Mouse (Mus musculus): ENCODE results near the gene Kif2c. TPM values are rescaled to one million over a fixed set of nuclear protein-coding genes. Genes with fewer than 3 reads are reported as not detected.

Kif2c gene
- polyA plus RNA-seq, 1 experiment from 2014 or later = 45.8 TPM

DNA sequence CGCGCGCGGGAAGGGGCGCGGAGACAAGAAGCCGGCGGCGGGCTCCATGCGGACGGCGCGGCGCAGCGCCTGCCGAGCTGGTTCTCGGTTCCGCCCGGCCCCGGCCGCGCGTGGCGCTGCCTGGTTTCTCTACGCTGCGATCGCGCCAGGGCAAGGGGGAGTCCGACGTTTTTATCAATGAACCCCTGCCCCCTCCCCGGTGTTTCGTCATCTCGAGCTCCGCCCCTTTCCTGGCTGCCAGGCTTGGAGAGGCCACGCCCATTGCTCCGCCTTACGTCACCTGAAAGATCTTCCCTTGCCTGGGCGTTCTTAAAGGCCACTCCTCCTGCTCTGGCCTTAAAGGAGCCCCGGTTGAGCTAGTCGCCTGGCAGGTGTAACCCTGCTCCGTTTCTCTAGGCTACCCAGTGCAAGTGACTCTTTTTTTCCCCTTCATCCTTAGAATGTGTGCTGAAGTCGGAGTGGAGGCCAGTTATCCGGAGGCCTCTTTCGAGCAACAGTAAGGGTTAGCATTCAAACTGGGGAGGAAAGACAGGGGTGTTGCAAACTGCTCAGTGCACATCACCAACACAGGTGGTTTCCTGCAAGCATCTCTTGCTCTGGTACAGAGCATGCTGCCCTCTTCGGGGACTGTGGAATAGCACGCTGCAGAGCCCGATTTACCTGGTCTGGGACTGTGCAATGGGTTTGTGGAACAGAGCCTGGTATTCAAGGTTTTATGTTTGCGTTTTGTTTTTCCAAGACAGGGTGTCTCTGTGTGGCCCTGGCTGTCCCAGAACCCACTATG, 48.4 kb downstream of the Kif2c start, which contains the start of gene Plk3:
Gene Plk3, minus strand, starts transcription at position 147 of the 784 bp plus-strand sequence.
- Histone ChIP-seq H3K27me3 (peaks cover 15% of the 10 kb centered on the region), H3K4me3 (replicated peaks) (peak within 1 kb of the TSS; percentile 79), H3K4me1 (peaks cover 23% of the 10 kb centered on the region), H3K9me3 (replicated peaks) (no peaks in the 10 kb centered on the region), H3K4me2 (replicated peaks) (peak within 1 kb of the TSS; percentile 96), H3K36me3 (peaks cover 9% of the 10 kb centered on the region; the same call in 1 of the 2 replicates), H3K27ac (replicated peaks) (0 out of 2 replicates have a peak within 1 kb of the TSS, but pooled peaks have one; percentile 53), H3K9ac (peak within 1 kb of the TSS; percentile 70)
- 2% methylated on average over 48 of the region's 48 CpGs for WGBS
- ATAC-seq (ENCODE audit: insufficient number of reproducible peaks, low FRiP score, low TSS enrichment, low read depth) = peak; percentile 87

DNA sequence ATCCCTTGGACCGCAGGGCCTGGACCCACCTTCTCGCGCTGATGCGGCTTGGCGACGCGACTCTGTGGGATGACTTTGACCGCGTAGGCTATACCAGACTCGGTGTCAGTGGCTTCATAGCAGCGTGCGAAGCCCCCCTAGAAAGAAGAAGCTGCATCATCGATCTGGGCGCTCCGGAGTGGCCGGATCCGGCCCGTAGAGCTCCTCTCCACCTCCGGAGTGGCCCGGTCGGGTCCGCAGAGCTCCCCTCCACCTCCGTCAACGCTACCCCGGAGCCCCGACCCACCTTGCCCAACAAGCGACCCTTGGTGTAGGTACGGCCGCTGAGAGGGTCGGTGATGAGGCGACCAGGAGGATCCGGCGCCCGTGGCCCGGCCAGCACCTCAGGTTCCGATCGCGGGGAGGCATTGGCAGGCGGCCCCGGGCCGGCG, 49.1 kb downstream of the Kif2c start:
- Histone ChIP-seq H3K9ac (peak overlapping the region; percentile 70), H3K9me3 (replicated peaks) (no peaks in the 10 kb centered on the region), H3K27me3 (peaks cover 15% of the 10 kb centered on the region), H3K4me2 (replicated peaks) (peak overlapping the region; percentile 96), H3K36me3 (peaks cover 15% of the 10 kb centered on the region; the same call in 1 of the 2 replicates), H3K4me1 (peaks cover 23% of the 10 kb centered on the region), H3K27ac (replicated peaks) (0 out of 2 replicates have a peak overlapping the region, but pooled peaks have one; percentile 53), H3K4me3 (replicated peaks) (peak overlapping the region; percentile 79)
- ATAC-seq (ENCODE audit: insufficient number of reproducible peaks, low FRiP score, low TSS enrichment, low read depth) = no peak
- WGBS = under 1% methylated on average over 42 of the region's 42 CpGs

DNA sequence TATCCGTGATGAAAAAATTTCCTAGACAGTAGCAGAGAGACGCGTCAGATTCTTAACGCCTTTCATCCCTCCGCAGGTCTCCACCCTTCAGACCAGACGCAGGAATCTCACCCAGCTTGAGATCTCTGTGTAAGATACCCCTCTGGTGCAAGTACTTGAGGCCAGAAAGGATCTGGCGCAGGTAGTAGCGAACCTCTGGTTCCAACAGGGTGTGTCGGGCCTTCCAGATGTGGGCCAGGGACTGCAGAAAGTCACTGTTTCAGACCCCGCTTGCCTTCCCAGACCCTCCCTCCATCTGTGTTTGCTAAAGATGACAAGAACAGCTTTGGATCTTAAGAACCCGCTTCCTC, 49.7 kb downstream of the Kif2c start:
- Histone ChIP-seq H3K27ac (replicated peaks) (no peak overlapping the region), H3K27me3 (peaks cover 15% of the 10 kb centered on the region), H3K9me3 (replicated peaks) (no peaks in the 10 kb centered on the region), H3K4me1 (peaks cover 23% of the 10 kb centered on the region), H3K36me3 (peaks cover 20% of the 10 kb centered on the region; the same call in 1 of the 2 replicates), H3K4me3 (replicated peaks) (peak overlapping the region; percentile 79), H3K9ac (peak overlapping the region; percentile 70; the same call in 1 of the 2 replicates), H3K4me2 (replicated peaks) (peak overlapping the region; percentile 96)
- ATAC-seq (ENCODE audit: insufficient number of reproducible peaks, low FRiP score, low TSS enrichment, low read depth) = no peak
- 17% methylated on average over 11 of the region's 11 CpGs for WGBS

DNA sequence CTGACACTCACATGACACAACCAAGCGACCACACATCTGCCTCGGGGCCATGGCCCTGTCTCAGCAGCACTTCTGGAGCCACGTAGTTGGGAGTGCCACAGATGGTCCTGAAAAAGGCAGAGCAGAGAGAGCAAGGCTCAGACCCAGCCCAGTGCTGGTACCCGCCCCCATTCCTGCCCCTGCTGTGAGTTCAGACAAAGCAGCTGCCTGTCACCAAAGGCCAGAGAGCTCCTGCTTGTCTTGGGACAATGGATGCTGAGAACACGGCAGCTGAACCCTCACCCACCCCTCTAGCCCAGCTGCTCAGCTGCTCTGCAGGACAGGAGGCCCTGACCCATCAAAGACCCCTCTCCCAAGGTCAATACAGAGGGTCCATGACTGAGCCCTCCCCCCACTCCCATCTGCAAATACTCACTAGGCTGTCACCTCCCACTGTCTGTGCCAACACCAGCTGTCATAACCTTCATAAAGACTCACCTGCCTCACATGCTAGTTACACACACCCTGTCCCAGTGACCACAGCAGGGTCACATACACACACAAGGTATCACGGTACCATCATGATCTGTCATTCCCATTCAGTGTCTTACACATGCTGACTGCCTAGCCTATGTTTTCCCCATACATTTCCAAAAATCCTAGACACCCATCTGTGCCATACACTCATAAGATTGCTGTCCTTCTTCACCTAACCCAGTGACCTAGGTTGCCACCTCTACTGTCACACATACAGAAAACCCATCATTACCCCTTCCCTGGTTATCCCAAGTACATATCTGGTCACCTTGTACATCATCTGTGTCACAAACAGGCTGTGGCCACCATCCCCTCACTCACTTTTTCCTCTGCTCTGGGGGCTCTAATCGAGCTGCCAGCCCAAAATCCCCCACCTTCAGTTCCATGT, 50.3 kb downstream of the Kif2c start:
- H3K4me3 ChIP-seq (replicated peaks) = peak overlapping the region; percentile 79
- H3K4me2 ChIP-seq (replicated peaks) = peak overlapping the region; percentile 96
- no peak for ATAC-seq (ENCODE audit: insufficient number of reproducible peaks, low FRiP score, low TSS enrichment, low read depth)
- no peak overlapping the region for H3K27ac ChIP-seq (replicated peaks)
- peaks cover 15% of the 10 kb centered on the region for H3K27me3 ChIP-seq
- H3K9me3 ChIP-seq (replicated peaks) = no peaks in the 10 kb centered on the region
- peaks cover 20% of the 10 kb centered on the region; the same call in 1 of the 2 replicates for H3K36me3 ChIP-seq
- H3K4me1 ChIP-seq = peaks cover 23% of the 10 kb centered on the region
- no peak overlapping the region for H3K9ac ChIP-seq
- WGBS = 26% methylated on average over 7 of the region's 7 CpGs

DNA sequence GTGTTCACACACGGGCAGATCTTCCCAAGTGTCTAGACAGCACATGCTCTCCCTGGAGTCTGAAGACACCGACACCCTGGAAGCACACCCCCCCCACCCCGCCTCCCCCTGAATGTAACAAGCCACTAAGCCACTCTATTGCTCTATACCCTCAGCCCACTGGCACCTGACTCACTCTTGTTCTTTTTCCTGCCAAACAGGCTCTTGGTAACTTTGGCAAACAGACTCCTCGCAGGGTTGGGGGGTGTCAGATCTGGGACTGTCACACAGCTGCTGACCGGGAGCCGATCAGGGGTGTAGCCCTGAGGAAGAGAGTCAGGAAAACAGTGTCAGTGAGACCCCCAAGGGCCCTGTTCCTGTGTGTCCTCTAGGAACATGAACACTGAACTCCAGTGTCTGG, 51.2 kb downstream of the Kif2c start:
- Histone ChIP-seq H3K9me3 (replicated peaks) (no peaks in the 10 kb centered on the region), H3K4me3 (replicated peaks) (no peak overlapping the region), H3K4me1 (peaks cover 29% of the 10 kb centered on the region), H3K36me3 (peaks cover 20% of the 10 kb centered on the region; the same call in 1 of the 2 replicates), H3K9ac (no peak overlapping the region), H3K4me2 (replicated peaks) (no peak overlapping the region), H3K27ac (replicated peaks) (no peak overlapping the region), H3K27me3 (peaks cover 15% of the 10 kb centered on the region)
- ATAC-seq (ENCODE audit: insufficient number of reproducible peaks, low FRiP score, low TSS enrichment, low read depth) = no peak
- 70% methylated on average over 6 of the region's 6 CpGs for WGBS

DNA sequence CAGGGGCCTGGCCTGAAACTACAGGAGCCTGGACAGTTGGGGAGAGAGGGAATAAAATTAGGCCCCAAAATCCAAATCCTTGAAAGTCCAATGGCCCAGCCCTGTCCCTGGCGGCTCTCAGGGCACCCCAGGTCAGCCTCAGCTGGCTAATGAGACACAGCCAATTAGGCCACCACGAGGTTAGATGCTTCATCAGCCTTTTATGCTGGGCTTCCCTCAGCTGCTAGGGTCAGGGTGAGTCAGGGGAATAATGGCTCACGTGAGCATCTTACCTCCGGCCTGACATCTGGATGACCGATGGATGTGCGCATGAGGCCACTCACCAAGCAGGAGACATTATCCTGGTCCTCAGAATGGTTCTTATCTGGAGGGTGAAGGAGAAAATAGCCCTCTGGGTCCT, 51.6 kb downstream of the Kif2c start:
- Histone ChIP-seq H3K9ac (no peak overlapping the region), H3K36me3 (peaks cover 20% of the 10 kb centered on the region; the same call in 1 of the 2 replicates), H3K4me2 (replicated peaks) (no peak overlapping the region), H3K4me3 (replicated peaks) (no peak overlapping the region), H3K27me3 (peaks cover 15% of the 10 kb centered on the region), H3K9me3 (replicated peaks) (no peaks in the 10 kb centered on the region), H3K4me1 (peaks cover 33% of the 10 kb centered on the region), H3K27ac (replicated peaks) (no peak overlapping the region)
- 69% methylated on average over 6 of the region's 6 CpGs for WGBS
- ATAC-seq (ENCODE audit: insufficient number of reproducible peaks, low FRiP score, low TSS enrichment, low read depth) = no peak

DNA sequence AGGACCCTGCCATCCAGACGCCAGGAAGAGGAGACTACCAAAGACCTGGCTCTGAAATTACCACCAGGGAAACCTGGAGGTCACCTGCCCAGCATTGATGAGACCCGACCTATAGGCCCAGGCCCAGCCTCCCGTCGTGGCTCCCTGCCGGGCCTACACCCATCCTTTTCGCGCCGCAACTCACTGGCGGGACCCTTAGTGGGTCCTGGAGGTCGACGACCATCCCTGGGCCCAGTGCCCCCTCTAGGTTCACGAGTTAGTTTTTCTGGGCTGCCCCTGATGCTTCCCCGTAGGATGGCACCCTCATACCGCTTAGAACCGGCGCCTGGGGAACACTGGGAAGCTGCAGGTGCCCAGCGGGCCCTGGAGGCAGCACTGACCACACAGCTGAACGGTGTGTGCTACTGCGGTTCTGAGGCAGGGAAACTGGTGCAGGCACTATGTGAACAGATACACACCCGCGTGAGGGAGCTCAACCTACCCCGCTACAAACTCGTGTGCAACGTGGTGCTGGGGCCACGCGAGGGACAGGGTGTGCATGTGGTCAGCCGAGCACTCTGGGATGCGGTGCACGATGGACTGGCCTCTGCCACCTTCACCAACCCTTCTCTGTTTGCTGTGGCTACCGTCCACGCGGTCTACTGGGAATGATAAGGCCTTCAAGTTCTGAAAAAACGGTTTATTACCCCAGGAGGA, 54.3 kb downstream of the Kif2c start:
- Histone ChIP-seq H3K27me3 (peaks cover 13% of the 10 kb centered on the region), H3K9me3 (replicated peaks) (no peaks in the 10 kb centered on the region), H3K4me2 (replicated peaks) (no peak overlapping the region), H3K4me3 (replicated peaks) (no peak overlapping the region), H3K4me1 (peaks cover 40% of the 10 kb centered on the region), H3K36me3 (peaks cover 20% of the 10 kb centered on the region; the same call in 1 of the 2 replicates), H3K9ac (no peak overlapping the region), H3K27ac (replicated peaks) (no peak overlapping the region)
- no peak for ATAC-seq (ENCODE audit: insufficient number of reproducible peaks, low FRiP score, low TSS enrichment, low read depth)
- WGBS = 88% methylated on average over 33 of the region's 33 CpGs

DNA sequence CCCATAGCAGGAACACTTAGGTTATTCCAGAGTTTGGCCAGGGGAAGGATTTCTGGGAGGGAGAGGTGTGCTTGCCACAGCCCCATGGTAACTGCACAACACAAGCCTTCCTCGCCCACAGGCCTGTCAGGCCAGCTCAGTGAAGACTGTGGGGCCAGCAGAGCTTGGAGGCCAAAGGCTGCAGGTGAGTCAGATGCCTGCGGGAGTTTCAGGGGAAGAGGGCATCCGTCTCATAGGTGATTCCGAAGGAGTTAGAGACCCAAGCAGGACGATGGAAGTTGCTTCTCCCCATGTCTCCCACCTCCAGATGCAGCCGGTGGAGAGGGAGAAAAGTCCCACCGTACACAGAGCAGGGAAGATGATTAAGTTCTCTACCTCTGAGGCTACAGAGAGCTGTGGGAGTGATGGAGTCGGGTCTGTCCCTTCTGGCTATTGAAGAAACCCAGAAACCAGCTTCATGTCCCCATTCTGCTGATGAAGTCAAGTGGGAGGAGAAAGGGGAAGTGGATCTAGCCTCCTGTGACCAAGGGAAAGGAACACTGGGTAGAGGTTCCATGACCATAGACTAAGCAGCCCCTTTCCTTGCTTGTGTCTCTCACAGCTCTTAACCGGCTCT, 55.7 kb downstream of the Kif2c start, which contains the start of gene Tctex1d4:
Gene Tctex1d4, plus strand, starts transcription at position 120 of the 616 bp plus-strand sequence.
- H3K36me3 ChIP-seq = peaks cover 20% of the 10 kb centered on the region; the same call in 1 of the 2 replicates
- no peak within 1 kb of the TSS for H3K4me3 ChIP-seq (replicated peaks)
- H3K27me3 ChIP-seq = no peaks in the 10 kb centered on the region
- H3K4me1 ChIP-seq = peaks cover 32% of the 10 kb centered on the region
- H3K9me3 ChIP-seq (replicated peaks) = no peaks in the 10 kb centered on the region
- H3K27ac ChIP-seq (replicated peaks) = peak within 1 kb of the TSS; percentile 87
- H3K4me2 ChIP-seq (replicated peaks) = peak within 1 kb of the TSS; percentile 21; the same call in 1 of the 2 replicates
- no peak within 1 kb of the TSS for H3K9ac ChIP-seq
- 78% methylated on average over 9 of the region's 9 CpGs for WGBS
- no peak for ATAC-seq (ENCODE audit: insufficient number of reproducible peaks, low FRiP score, low TSS enrichment, low read depth)

DNA sequence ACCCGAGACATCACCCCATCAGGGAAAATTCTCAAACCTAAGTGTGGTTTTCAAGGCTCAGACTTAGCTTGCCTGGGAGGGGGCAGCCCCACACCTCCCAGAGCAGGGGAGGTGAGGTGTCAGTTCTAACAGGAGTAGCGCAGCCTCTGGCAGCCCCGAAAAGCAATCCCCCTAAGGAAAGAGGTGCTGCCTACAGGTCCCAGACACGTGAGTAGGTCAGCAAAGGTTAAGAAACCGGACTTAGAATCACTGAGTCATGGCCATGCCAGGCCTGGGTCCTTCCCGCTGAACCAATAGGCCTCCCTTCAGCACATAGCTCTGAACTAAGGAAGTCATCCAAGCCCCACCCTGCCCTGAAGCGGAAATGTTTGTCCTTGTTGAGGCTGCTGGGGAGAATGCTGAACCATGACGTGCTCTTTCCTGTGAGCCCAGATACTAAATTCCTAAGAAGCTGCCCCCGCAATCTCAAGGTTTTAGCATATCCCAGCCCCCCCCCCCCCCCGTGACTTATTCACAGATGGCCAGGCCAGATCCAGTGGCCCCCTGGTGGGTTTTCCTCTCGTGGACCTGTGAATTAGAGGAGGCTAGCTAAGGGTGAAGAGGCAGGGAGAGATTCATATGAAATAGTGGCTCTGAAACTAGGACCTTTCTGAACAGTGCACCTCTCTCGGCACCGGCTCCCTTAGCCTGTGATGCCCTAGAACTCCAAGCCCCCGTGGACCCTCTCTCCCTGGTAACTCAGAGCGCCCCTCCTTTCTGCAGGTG, 56.3 kb downstream of the Kif2c start:
- Histone ChIP-seq H3K27me3 (no peaks in the 10 kb centered on the region), H3K4me1 (peaks cover 36% of the 10 kb centered on the region), H3K9ac (no peak overlapping the region), H3K27ac (replicated peaks) (peak overlapping the region; percentile 87), H3K36me3 (peaks cover 20% of the 10 kb centered on the region; the same call in 1 of the 2 replicates), H3K4me3 (replicated peaks) (no peak overlapping the region), H3K9me3 (replicated peaks) (no peaks in the 10 kb centered on the region), H3K4me2 (replicated peaks) (peak overlapping the region; percentile 21; the same call in 1 of the 2 replicates)
- 36% methylated on average over 15 of the region's 15 CpGs for WGBS
- peak; percentile 66 for ATAC-seq (ENCODE audit: insufficient number of reproducible peaks, low FRiP score, low TSS enrichment, low read depth)

Measured in embryonic facial prominence, embryonic 15.5 days (tissue).